ENCODE assay signal across 8 mouse cellular contexts in genomic region chr9:21168161-21169123, GRCm38 (mm10). TPM values are rescaled to one million over a fixed set of nuclear protein-coding genes. Genes with fewer than 3 reads are reported as not detected.
DNase-seq lines count a peak whose midpoint lies in the region; ATAC-seq and TF ChIP-seq lines count a peak whose summit lies in the region.

No protein-coding gene starts in this region.

- peak overlapping the region; percentile 98 for H3K4me2 ChIP-seq in heart, embryonic 14.5 days (ENCODE audit: low read length)
- H3K4me2 ChIP-seq in kidney, postnatal 0 days (ENCODE audit: low read length): peak overlapping the region; percentile 86
- 0 out of 2 replicates have a peak overlapping the region, but pooled peaks have one; percentile 0 for H3K4me2 ChIP-seq in neural tube, embryonic 14.5 days (ENCODE audit: low read depth, low read length)

- H3K9me3 ChIP-seq in E14TG2a.4 (ENCODE audit: low read length): no peaks in the 10 kb centered on the region
- H3K9me3 ChIP-seq in heart, embryonic 14.5 days (ENCODE audit: control insufficient read depth, low read length): no peaks in the 10 kb centered on the region
- no peaks in the 10 kb centered on the region for H3K9me3 ChIP-seq in kidney, postnatal 0 days (replicated peaks; ENCODE audit: low read length)
- no peaks in the 10 kb centered on the region for H3K9me3 ChIP-seq in neural tube, embryonic 14.5 days (ENCODE audit: control insufficient read depth, low read length)

- peak overlapping the region; percentile 69 for H3K9ac ChIP-seq in heart, embryonic 14.5 days (ENCODE audit: low read length)
- H3K9ac ChIP-seq in kidney, postnatal 0 days (ENCODE audit: low read depth, low read length): peak overlapping the region; percentile 58
- H3K9ac ChIP-seq in neural tube, embryonic 14.5 days (replicated peaks; ENCODE audit: low read depth, low read length): no peak overlapping the region; the same call in 1 of the 2 replicates

- H3K4me3 ChIP-seq in E14TG2a.4 (replicated peaks; ENCODE audit: low read length): peak overlapping the region; percentile 41
- H3K4me3 ChIP-seq in embryonic fibroblast, embryonic 13.5 days (ENCODE audit: insufficient read depth, low read length): peak overlapping the region; percentile 17
- peak overlapping the region; percentile 31 to 42 for H3K4me3 ChIP-seq in heart, embryonic 14.5 days (ENCODE audit: control insufficient read depth in 1 of 2, insufficient read depth in 1 of 2, low read depth in 1 of 2, low read length in 2 of 2)
- H3K4me3 ChIP-seq in kidney, postnatal 0 days (replicated peaks; ENCODE audit: low read depth, low read length): peak overlapping the region; percentile 27
- H3K4me3 ChIP-seq in neural tube, embryonic 14.5 days (ENCODE audit: low read depth, low read length): no peak overlapping the region

- peak; percentile 84 for DNase-seq in adrenal gland, postnatal 25 days
- peak; percentile 88 for DNase-seq in kidney, postnatal 0 days (ENCODE audit: low spot score)
- peak; percentile 74 to 81 for DNase-seq in lung, adult 18-20 months
- peak; percentile 80 for DNase-seq in thymus, postnatal 14 days

- H3K36me3 ChIP-seq in E14TG2a.4 (ENCODE audit: insufficient read depth, low read length): no peaks in the 10 kb centered on the region
- no peaks in the 10 kb centered on the region for H3K36me3 ChIP-seq in heart, embryonic 14.5 days (ENCODE audit: control insufficient read depth, insufficient read depth, low read length)
- H3K36me3 ChIP-seq in kidney, postnatal 0 days (ENCODE audit: insufficient read depth, low read length): no peaks in the 10 kb centered on the region
- no peaks in the 10 kb centered on the region for H3K36me3 ChIP-seq in neural tube, embryonic 14.5 days (ENCODE audit: control insufficient read depth, insufficient read depth, low read length)

- peak overlapping the region; percentile 89 for H3K27ac ChIP-seq in embryonic fibroblast, embryonic 13.5 days (ENCODE audit: insufficient read depth, low read length)
- peak overlapping the region; percentile 92 to 94 for H3K27ac ChIP-seq in heart, embryonic 14.5 days (replicated peaks in 1 of 2; ENCODE audit: control insufficient read depth in 1 of 2, insufficient read depth in 1 of 2, low read depth in 2 of 2, low read length in 2 of 2)
- peak overlapping the region; percentile 95 for H3K27ac ChIP-seq in kidney, postnatal 0 days
- no peak overlapping the region for H3K27ac ChIP-seq in neural tube, embryonic 14.5 days (ENCODE audit: low read depth, low read length)

- peaks cover 39% of the 10 kb centered on the region for H3K4me1 ChIP-seq in E14TG2a.4 (replicated peaks; ENCODE audit: low read depth, low read length)
- peaks cover 5% of the 10 kb centered on the region; the same call in 1 of the 2 replicates for H3K4me1 ChIP-seq in embryonic fibroblast, embryonic 13.5 days (ENCODE audit: control insufficient read depth, insufficient read depth, low read length)
- H3K4me1 ChIP-seq in heart, embryonic 14.5 days (ENCODE audit: control insufficient read depth in 2 of 2, insufficient read depth in 2 of 2, low read length in 2 of 2): peaks cover 32 to 54% of the 10 kb centered on the region in 2 experiments
- peaks cover 20% of the 10 kb centered on the region; the same call in 1 of the 2 replicates for H3K4me1 ChIP-seq in kidney, postnatal 0 days (replicated peaks; ENCODE audit: insufficient read depth, low read length)
- H3K4me1 ChIP-seq in neural tube, embryonic 14.5 days (ENCODE audit: control insufficient read depth, insufficient read depth, low read length): peaks cover 15% of the 10 kb centered on the region

- ATAC-seq in heart, embryonic 14.5 days (ENCODE audit: insufficient number of reproducible peaks, insufficient read depth, low FRiP score, low read depth): peak; percentile 86
- peak; percentile 53 for ATAC-seq in kidney, postnatal 0 days (replicated peaks; ENCODE audit: low FRiP score, low read depth)
- peak; percentile 22; the same call in 1 of the 2 replicates for ATAC-seq in neural tube, embryonic 14.5 days (ENCODE audit: low read depth)

- 2% methylated on average over 30 of the region's 30 CpGs for WGBS in heart, embryonic 14.5 days
- 7% methylated on average over 30 of the region's 30 CpGs for WGBS in kidney, postnatal 0 days
- WGBS in neural tube, embryonic 14.5 days: 11% methylated on average over 30 of the region's 30 CpGs

- peak; percentile 59 for TF ChIP-seq POLR2A in embryonic fibroblast, embryonic 13.5 days (IDR thresholded peaks at IDR 0.05; ENCODE audit: low read depth, low read length)

- peak; percentile 82 for TF ChIP-seq CTCF in E14TG2a.4 (conservative IDR thresholded peaks at IDR 0.05; ENCODE audit: low read length)
- peak; percentile 79 for TF ChIP-seq CTCF in embryonic fibroblast, embryonic 13.5 days (IDR thresholded peaks at IDR 0.05; ENCODE audit: borderline replicate concordance, insufficient read depth, low read length)
- peak; percentile 91 for TF ChIP-seq CTCF in kidney, postnatal 0 days (IDR thresholded peaks at IDR 0.05; ENCODE audit: low read depth)

- peaks cover 46% of the 10 kb centered on the region for H3K27me3 ChIP-seq in E14TG2a.4 (ENCODE audit: insufficient read depth, low read length)
- H3K27me3 ChIP-seq in heart, embryonic 14.5 days (ENCODE audit: control insufficient read depth, insufficient read depth, low read length): peaks cover 31% of the 10 kb centered on the region
- peaks cover 22% of the 10 kb centered on the region for H3K27me3 ChIP-seq in kidney, postnatal 0 days (ENCODE audit: insufficient read depth, low read length)
- H3K27me3 ChIP-seq in neural tube, embryonic 14.5 days (ENCODE audit: control insufficient read depth, insufficient read depth, low read length): peaks cover 33% of the 10 kb centered on the region

RNA-seq across cellular contexts. Expression of gene Pde4a, which starts 2.9 kb away (rescaled TPM):
- total RNA-seq in adrenal gland, postnatal 25 days (2021): 12.9 and 13.1 TPM in 2 replicates
- 14.7 and 20.6 TPM in 2 replicates for polyA plus RNA-seq in embryonic fibroblast, embryonic 13.5 days (2011; ENCODE audit: insufficient read length, low read depth, missing spikeins)
- 11.0 and 11.8 TPM in 2 replicates for polyA plus RNA-seq in heart, embryonic 14.5 days (2014; fragmentation: Nextera tagmentation; extraction: Ambion mirVana)
- polyA plus RNA-seq in kidney, postnatal 0 days (2015; fragmentation: Nextera tagmentation; extraction: Ambion mirVana): 8.2 and 8.3 TPM in 2 replicates
- polyA plus RNA-seq in neural tube, embryonic 14.5 days (2014; fragmentation: Nextera tagmentation; extraction: Ambion mirVana): 27.5 and 35.3 TPM in 2 replicates

RNA-seq across cellular contexts. Expression of gene Cdc37, which starts 18.7 kb away (rescaled TPM):
- 190 and 202 TPM in 2 replicates for total RNA-seq in adrenal gland, postnatal 25 days (2021)
- polyA plus RNA-seq in embryonic fibroblast, embryonic 13.5 days (2011; ENCODE audit: insufficient read length, low read depth, missing spikeins): 142 and 166 TPM in 2 replicates
- polyA plus RNA-seq in heart, embryonic 14.5 days (2014; fragmentation: Nextera tagmentation; extraction: Ambion mirVana): 209 and 212 TPM in 2 replicates
- 256 and 271 TPM in 2 replicates for polyA plus RNA-seq in kidney, postnatal 0 days (2015; fragmentation: Nextera tagmentation; extraction: Ambion mirVana)
- polyA plus RNA-seq in neural tube, embryonic 14.5 days (2014; fragmentation: Nextera tagmentation; extraction: Ambion mirVana): 190 and 219 TPM in 2 replicates

RNA-seq across cellular contexts. Expression of gene Tyk2, which starts 37.4 kb away (rescaled TPM):
- total RNA-seq in adrenal gland, postnatal 25 days (2021): 17.7 and 22.4 TPM in 2 replicates
- 11.1 and 15.1 TPM in 2 replicates for polyA plus RNA-seq in embryonic fibroblast, embryonic 13.5 days (2011; ENCODE audit: insufficient read length, low read depth, missing spikeins)
- polyA plus RNA-seq in heart, embryonic 14.5 days (2014; fragmentation: Nextera tagmentation; extraction: Ambion mirVana): 11.2 and 11.9 TPM in 2 replicates
- polyA plus RNA-seq in kidney, postnatal 0 days (2015; fragmentation: Nextera tagmentation; extraction: Ambion mirVana): 8.6 and 9.4 TPM in 2 replicates
- 7.9 and 10.2 TPM in 2 replicates for polyA plus RNA-seq in neural tube, embryonic 14.5 days (2014; fragmentation: Nextera tagmentation; extraction: Ambion mirVana)

Comparison
In these comparisons a context has a peak if more than half of its experiments do, and no peak if none do; other contexts are left out.
1. ATAC-seq: peak in every context shown above with its lines; median percentile 86 in heart, embryonic 14.5 days; 53 in kidney, postnatal 0 days; 22 in neural tube, embryonic 14.5 days.
2. H3K4me2 ChIP-seq: peak in every context shown above with its lines; median percentile 98 in heart, embryonic 14.5 days; 86 in kidney, postnatal 0 days; 0 in neural tube, embryonic 14.5 days.